12 mouse cellular contexts compared by ENCODE assay signal in the genomic region with DNA sequence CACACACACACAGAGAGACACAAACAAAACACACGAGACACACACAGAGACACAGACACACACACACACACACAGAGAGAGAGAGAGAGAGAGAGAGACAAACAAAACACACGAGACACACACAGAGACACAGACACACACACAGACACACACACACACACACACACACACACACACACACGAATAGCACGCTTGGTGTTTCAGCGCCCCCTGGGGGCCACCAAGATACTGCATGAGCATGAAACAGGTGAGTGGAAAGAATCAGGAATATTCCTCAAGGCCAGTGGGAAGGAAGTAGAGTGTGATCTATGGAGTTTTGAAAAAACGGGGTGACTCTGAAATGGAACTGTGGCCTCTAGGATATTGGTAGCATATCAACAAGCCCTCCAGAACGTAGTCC. TPM values are rescaled to one million over a fixed set of nuclear protein-coding genes. Genes with fewer than 3 reads are reported as not detected.
DNase-seq lines count a peak whose midpoint lies in the region; ATAC-seq and TF ChIP-seq lines count a peak whose summit lies in the region.
"Not testable (repeated sequence)": the region's sequence is repeated elsewhere in the genome, so short reads cannot be mapped to it uniquely, and the experiment has no call there.
"Had no signal": no experiment of that assay in that cellular context is flagged by ENCODE, and none has a peak within 500 bp of the region (broad histone marks: within the 10 kb centered on the region; RNA-seq: fewer than 3 reads in every experiment).

No protein-coding gene starts in this region.

- 42% methylated on average over 7 of the region's 7 CpGs for WGBS in embryonic facial prominence, embryonic 10.5 days
- WGBS in lung, adult 2 months, result 38% methylated on average over 7 of the region's 7 CpGs
- WGBS in neural tube, embryonic 11.5 days, result 47% methylated on average over 7 of the region's 7 CpGs

- peak; percentile 78 for TF ChIP-seq CTCF in E14TG2a.4 (conservative IDR thresholded peaks at IDR 0.05; ENCODE audit: low read length)
- TF ChIP-seq CTCF in lung, adult 2 months (IDR thresholded peaks at IDR 0.05; ENCODE audit: insufficient read depth, low read length), result peak; percentile 63

- peak; percentile 72 for DNase-seq in adrenal gland, postnatal 14 days
- peak; percentile 56 for DNase-seq in embryonic facial prominence, embryonic 10.5 days (ENCODE audit: low spot score)
- DNase-seq in heart, postnatal 4 days, result peak; percentile 62
- DNase-seq in kidney, postnatal 4 days, result peak; percentile 78
- peak; percentile 59 for DNase-seq in lung, adult 2 months
- peak; percentile 58 for DNase-seq in neural tube, embryonic 11.5 days (ENCODE audit: low spot score)
- DNase-seq in thymus, postnatal 14 days, result peak; percentile 55

- not testable (repeated sequence) for H3K4me2 ChIP-seq in neural tube, embryonic 11.5 days (ENCODE audit: low read depth)

- H3K27me3 ChIP-seq in E14TG2a.4 (ENCODE audit: insufficient read depth, low read length); embryonic facial prominence, embryonic 10.5 days (replicated peaks; ENCODE audit: low read depth, poor library complexity, severe bottlenecking); neural tube, embryonic 11.5 days (ENCODE audit: control insufficient read depth, insufficient read depth, low read length): not testable (repeated sequence)

- not testable (repeated sequence) for ATAC-seq in neural tube, embryonic 11.5 days (ENCODE audit: insufficient read depth, low FRiP score, low TSS enrichment)

- H3K9me3 ChIP-seq in E14TG2a.4 (ENCODE audit: low read length); embryonic facial prominence, embryonic 10.5 days; neural tube, embryonic 11.5 days (ENCODE audit: control insufficient read depth, low read length): not testable (repeated sequence)

- H3K9ac ChIP-seq in neural tube, embryonic 11.5 days (ENCODE audit: low read length), result not testable (repeated sequence)

- H3K27ac ChIP-seq in embryonic facial prominence, embryonic 10.5 days (replicated peaks); neural tube, embryonic 11.5 days (ENCODE audit: low read depth, low read length): not testable (repeated sequence)

- H3K4me3 ChIP-seq in E14TG2a.4 (replicated peaks; ENCODE audit: low read length); embryonic facial prominence, embryonic 10.5 days; lung, adult 2 months (replicated peaks; ENCODE audit: extremely low read depth, low read depth, low read length); neural tube, embryonic 11.5 days (ENCODE audit: low read depth, low read length): not testable (repeated sequence)

- not testable (repeated sequence) for H3K36me3 ChIP-seq in E14TG2a.4 (ENCODE audit: insufficient read depth, low read length); embryonic facial prominence, embryonic 10.5 days (replicated peaks); neural tube, embryonic 11.5 days (ENCODE audit: control insufficient read depth, insufficient read depth, low read length)

- peaks cover 11% of the 10 kb centered on the region for H3K4me1 ChIP-seq in E14TG2a.4 (replicated peaks; ENCODE audit: low read depth, low read length)
- not testable (repeated sequence) for H3K4me1 ChIP-seq in embryonic facial prominence, embryonic 10.5 days; lung, adult 2 months (ENCODE audit: control insufficient read depth, insufficient read depth, low read length); neural tube, embryonic 11.5 days (ENCODE audit: control insufficient read depth, insufficient read depth, low read length)

- not testable (repeated sequence) for TF ChIP-seq POLR2A in lung, adult 2 months (IDR thresholded peaks at IDR 0.05; ENCODE audit: borderline replicate concordance, extremely low read depth, low read depth, low read length)

RNA-seq across cellular contexts. Expression of a gene that starts 14.6 kb away (rescaled TPM):
- 0.89 and 1.3 TPM in 2 replicates for total RNA-seq in adrenal gland, postnatal 14 days (2021)
- polyA plus RNA-seq in embryonic facial prominence, embryonic 10.5 days (2016; fragmentation: Nextera tagmentation; extraction: Ambion mirVana), result 0.47 and 0.91 TPM in 2 replicates
- under 1 TPM; 0.07 to 0.19 TPM for total RNA-seq in heart, postnatal 4 days (2021)
- 0.28 and 0.37 TPM in 2 replicates for polyA plus RNA-seq in lung, adult 2 months (2012; rRNA removed)
- polyA plus RNA-seq in neural tube, embryonic 11.5 days (2014; fragmentation: Nextera tagmentation; extraction: Ambion mirVana), result 9.4 TPM in 2 replicates
- polyA plus RNA-seq: erythroblast, embryonic 14.5 days had no signal

RNA-seq across cellular contexts. Expression of a gene that starts 29.7 kb away (rescaled TPM):
- total RNA-seq in adrenal gland, postnatal 14 days (2021), result 0.45 TPM in 1 of 2 replicates, not detected in the other
- polyA plus RNA-seq in embryonic facial prominence, embryonic 10.5 days (2016; fragmentation: Nextera tagmentation; extraction: Ambion mirVana), result 0.87 and 1.2 TPM in 2 replicates
- total RNA-seq in heart, postnatal 4 days (2021), result under 1 TPM; 0.27 to 0.38 TPM
- 3.5 and 4.4 TPM in 2 replicates for polyA plus RNA-seq in lung, adult 2 months (2012; rRNA removed)
- polyA plus RNA-seq in neural tube, embryonic 11.5 days (2014; fragmentation: Nextera tagmentation; extraction: Ambion mirVana), result 1.2 and 1.6 TPM in 2 replicates
- total RNA-seq: gastrocnemius, postnatal 14 days; heart, postnatal 36 days had no signal
- polyA plus RNA-seq: erythroblast, embryonic 14.5 days; liver, embryonic 11.5 days had no signal
